Mouse (Mus musculus) forebrain, postnatal 0 days (tissue): ENCODE results near the gene Ucp2. TPM values are rescaled to one million over a fixed set of nuclear protein-coding genes. Genes with fewer than 3 reads are reported as not detected.
"Not testable (repeated sequence)": the region's sequence is repeated elsewhere in the genome, so short reads cannot be mapped to it uniquely, and the experiment has no call there.

ENCODE experiments used
- ATAC-seq: fragments of 200-750 bp; cut with Nextera tagmentation; 2 replicates; pipeline ENCODE4 v1.8.0; 2017; ENCODE audit warnings: mild to moderate bottlenecking, moderate library complexity
- DNase-seq: peaks from one replicate; pipeline ENCODE4 v3.0.0-alpha.2; 2015
- H3K27ac ChIP-seq: fragments of 300-500 bp; sonication (generic); 2 replicates; pipeline ENCODE4 v1.5.1; 2014; ENCODE audit warnings: low read depth, mild to moderate bottlenecking, antibody characterized with exemption, low read length, moderate library complexity, mixed read lengths
- H3K27me3 ChIP-seq: fragments of 300-500 bp; sonication (generic); 2 replicates; pipeline ENCODE4 v1.6.1; 2014; ENCODE audit warnings: mild to moderate bottlenecking, low read length, mixed read lengths; ENCODE audit not compliant: insufficient read depth
- H3K36me3 ChIP-seq: fragments of 300-500 bp; sonication (generic); 2 replicates; pipeline ENCODE4 v1.6.1; 2014; ENCODE audit warnings: mild to moderate bottlenecking, moderate library complexity; ENCODE audit not compliant: insufficient read depth
- H3K4me1 ChIP-seq: fragments of 300-500 bp; sonication (generic); 2 replicates; pipeline ENCODE4 v1.6.1; 2014; ENCODE audit warnings: antibody characterized with exemption; ENCODE audit not compliant: insufficient read depth
- H3K4me2 ChIP-seq: fragments of 300-500 bp; sonication (generic); 2 replicates; pipeline ENCODE4 v1.6.1; 2014; ENCODE audit warnings: low read depth, mild to moderate bottlenecking, moderate library complexity
- H3K4me3 ChIP-seq: fragments of 300-500 bp; sonication (generic); 2 replicates; pipeline ENCODE4 v1.5.1; 2014; ENCODE audit warnings: low read depth, low read length, mixed read lengths
- H3K9ac ChIP-seq: fragments of 300-500 bp; sonication (generic); 2 replicates; pipeline ENCODE4 v1.6.1; 2014; ENCODE audit warnings: mild to moderate bottlenecking
- H3K9me3 ChIP-seq: fragments of 300-500 bp; sonication (generic); 2 replicates; pipeline ENCODE4 v1.6.1; 2016; ENCODE audit warnings: low read length
- CTCF ChIP-seq: sonication (generic); IDR thresholded peaks from 2 replicates; pipeline ENCODE4 v1.5.1; 2016; ENCODE audit warnings: antibody characterized with exemption, control low read depth, low read depth
- WGBS: fragments of 180-500 bp; shearing (Covaris S2); extraction: QIAGEN DNeasy Blood & Tissue Kit; methylation state at CpG from one replicate; pipeline ENCODE4 v1.1.7; 2014; 5-methylcytosine and 5-hydroxymethylcytosine counted together
- polyA plus RNA-seq: library from polyadenylated mRNA; unstranded; fragments of >200 nt; fragmentation: Nextera tagmentation; extraction: Ambion mirVana; gene quantifications from 2 replicates; pipeline ENCODE4 v1.2.1, GENCODE M21; 2015
- total RNA-seq: library from RNA; depleted of rRNA; stranded (reverse); fragments of >200 nt; gene quantifications from 2 replicates; pipeline ENCODE4 v1.2.3, GENCODE M21; 2014

The Ucp2 gene
- total and polyA plus RNA-seq, 2 experiments from 2014 or later, result 88.3 to 106 TPM

GRCm38 (mm10) chr7:100479100-100479822 lies 13.9 kb upstream of the Ucp2 start:
- H3K4me3 ChIP-seq, result no peak overlapping the region
- ATAC-seq (peak; percentile 32; the same call in 1 of the 2 replicates), DNase-seq (no peak)
- no peak overlapping the region for H3K9ac ChIP-seq
- 76% methylated on average over 20 of the region's 20 CpGs for WGBS
- no peak overlapping the region for H3K27ac ChIP-seq
- no peaks in the 10 kb centered on the region for H3K36me3 ChIP-seq
- H3K4me2 ChIP-seq, result no peak overlapping the region
- H3K27me3 ChIP-seq, result no peaks in the 10 kb centered on the region
- H3K9me3 ChIP-seq, result no peaks in the 10 kb centered on the region
- H3K4me1 ChIP-seq, result no peaks in the 10 kb centered on the region
- TF ChIP-seq CTCF, result no peak

- DNase-seq, result no peak
- H3K4me1 ChIP-seq, result no peaks in the 10 kb centered on the region
- no peak for ATAC-seq
Observed at GRCm38 (mm10) chr7:100479823-100480164, 13.3 kb upstream of the Ucp2 start.

GRCm38 (mm10) chr7:100480175-100480574 lies 13.0 kb upstream of the Ucp2 start:
- no peak overlapping the region for H3K4me2 ChIP-seq
- H3K9ac ChIP-seq, result no peak overlapping the region
- TF ChIP-seq CTCF, result no peak
- H3K27me3 ChIP-seq, result no peaks in the 10 kb centered on the region
- H3K4me1 ChIP-seq, result no peaks in the 10 kb centered on the region
- H3K27ac ChIP-seq, result no peak overlapping the region
- no peaks in the 10 kb centered on the region for H3K9me3 ChIP-seq
- no peak for DNase-seq
- no peaks in the 10 kb centered on the region for H3K36me3 ChIP-seq
- no peak for ATAC-seq
- WGBS, result 90% methylated on average over 17 of the region's 17 CpGs
- H3K4me3 ChIP-seq, result no peak overlapping the region

More at GRCm38 (mm10) chr7:100479823-100480164, 13.3 kb upstream of the Ucp2 start:
- Histone ChIP-seq H3K4me2 (no peak overlapping the region), H3K4me3 (no peak overlapping the region), H3K27me3 (no peaks in the 10 kb centered on the region), H3K9ac (no peak overlapping the region), H3K36me3 (no peaks in the 10 kb centered on the region), H3K9me3 (no peaks in the 10 kb centered on the region), H3K27ac (no peak overlapping the region)
- WGBS, result 81% methylated on average over 15 of the region's 15 CpGs
- no peak for TF ChIP-seq CTCF

- WGBS, result 85% methylated on average over 2 of the region's 2 CpGs
- not testable (repeated sequence) for H3K4me2 ChIP-seq, ATAC-seq, H3K4me3 ChIP-seq, H3K4me1 ChIP-seq, H3K9ac ChIP-seq, H3K27me3 ChIP-seq, H3K9me3 ChIP-seq, H3K36me3 ChIP-seq, H3K27ac ChIP-seq, DNase-seq
Observed at GRCm38 (mm10) chr7:100482046-100482445, 11.1 kb upstream of the Ucp2 start.

- no peak overlapping the region for H3K4me3 ChIP-seq
- DNase-seq, result no peak
- H3K9ac ChIP-seq, result no peak overlapping the region
- H3K9me3 ChIP-seq, result no peaks in the 10 kb centered on the region
- no peaks in the 10 kb centered on the region for H3K4me1 ChIP-seq
- H3K4me2 ChIP-seq, result no peak overlapping the region
- no peak for ATAC-seq
- H3K27ac ChIP-seq, result no peak overlapping the region
- no peak for TF ChIP-seq CTCF
- no peaks in the 10 kb centered on the region for H3K36me3 ChIP-seq
- WGBS, result 84% methylated on average over 5 of the region's 5 CpGs
- no peaks in the 10 kb centered on the region for H3K27me3 ChIP-seq
Observed at GRCm38 (mm10) chr7:100484493-100484892, 8.6 kb upstream of the Ucp2 start.

- H3K9me3 ChIP-seq, result no peaks in the 10 kb centered on the region
- H3K4me3 ChIP-seq, result no peak overlapping the region
- H3K9ac ChIP-seq, result no peak overlapping the region
- H3K4me2 ChIP-seq, result no peak overlapping the region
- H3K27me3 ChIP-seq, result no peaks in the 10 kb centered on the region
- TF ChIP-seq CTCF, result no peak
- no peak overlapping the region for H3K27ac ChIP-seq
- no peaks in the 10 kb centered on the region for H3K4me1 ChIP-seq
- H3K36me3 ChIP-seq, result no peaks in the 10 kb centered on the region
- no peak for DNase-seq
- WGBS, result 70% methylated on average over 2 of the region's 2 CpGs
- ATAC-seq, result no peak
Observed at GRCm38 (mm10) chr7:100487301-100487700, 5.8 kb upstream of the Ucp2 start.

- DNase-seq (peak; percentile 40), ATAC-seq (peak; percentile 77)
- Histone ChIP-seq H3K4me1 (peaks cover 11% of the 10 kb centered on the region), H3K27ac (no peak overlapping the region; the same call in 1 of the 2 replicates), H3K9me3 (no peaks in the 10 kb centered on the region), H3K4me3 (no peak overlapping the region), H3K4me2 (no peak overlapping the region), H3K27me3 (no peaks in the 10 kb centered on the region), H3K9ac (no peak overlapping the region), H3K36me3 (no peaks in the 10 kb centered on the region)
- 12% methylated on average over 10 of the region's 10 CpGs for WGBS
- TF ChIP-seq CTCF, result no peak
Observed at GRCm38 (mm10) chr7:100488474-100489048, 4.6 kb upstream of the Ucp2 start.
